Mouse (Mus musculus): ENCODE data around the gene Fbxo40. TPM values are rescaled to one million over a fixed set of nuclear protein-coding genes. Genes with fewer than 3 reads are reported as not detected.

Gene Fbxo40
- total RNA-seq, 2 experiments from 2014 or later: 0.73 TPM; not detected in 1

GRCm38 (mm10) chr16:36947646-36948197, 42.5 kb downstream of the Fbxo40 start:
- no peak for DNase-seq (ENCODE audit: low spot score in 2 of 2)

- no peak for DNase-seq (ENCODE audit: low spot score in 2 of 2)
Observed at GRCm38 (mm10) chr16:36946459-36947159, 43.7 kb downstream of the Fbxo40 start.

GRCm38 (mm10) chr16:36944895-36945424, 45.3 kb downstream of the Fbxo40 start:
- DNase-seq (ENCODE audit: low spot score in 2 of 2): no peak

GRCm38 (mm10) chr16:36943591-36943990, 46.7 kb downstream of the Fbxo40 start:
- DNase-seq (ENCODE audit: low spot score in 2 of 2): no peak

GRCm38 (mm10) chr16:36941895-36942294, 48.4 kb downstream of the Fbxo40 start:
- DNase-seq (ENCODE audit: low spot score in 2 of 2): no peak

- DNase-seq (ENCODE audit: low spot score in 2 of 2): no peak
Observed at GRCm38 (mm10) chr16:36941137-36941727, 49.0 kb downstream of the Fbxo40 start.

- DNase-seq (ENCODE audit: low spot score in 2 of 2): no peak
Observed at GRCm38 (mm10) chr16:36935814-36936213, 54.5 kb downstream of the Fbxo40 start.

GRCm38 (mm10) chr16:36934841-36935620, 55.2 kb downstream of the Fbxo40 start, which contains the start of gene Hcls1:
Gene Hcls1 (plus strand): TSS chr16:36934983.
- DNase-seq (ENCODE audit: low spot score in 2 of 2): no peak

GRCm38 (mm10) chr16:36934131-36934840, 56.0 kb downstream of the Fbxo40 start:
- DNase-seq (ENCODE audit: low spot score in 2 of 2): no peak

- no peak for DNase-seq (ENCODE audit: low spot score in 2 of 2)
Observed at GRCm38 (mm10) chr16:36932546-36932945, 57.7 kb downstream of the Fbxo40 start.

- no peak for DNase-seq (ENCODE audit: low spot score in 2 of 2)
Observed at GRCm38 (mm10) chr16:36931976-36932375, 58.3 kb downstream of the Fbxo40 start.

- no peak for DNase-seq (ENCODE audit: low spot score in 2 of 2)
Observed at GRCm38 (mm10) chr16:36931381-36931780, 58.9 kb downstream of the Fbxo40 start.

- no peak for DNase-seq (ENCODE audit: low spot score in 2 of 2)
Observed at GRCm38 (mm10) chr16:36930231-36931136, 59.8 kb downstream of the Fbxo40 start.

GRCm38 (mm10) chr16:36929216-36929615, 61.1 kb downstream of the Fbxo40 start:
- DNase-seq (ENCODE audit: low spot score in 2 of 2): no peak

- no peak for DNase-seq (ENCODE audit: low spot score in 2 of 2)
Observed at GRCm38 (mm10) chr16:36928106-36928500, 62.2 kb downstream of the Fbxo40 start.

GRCm38 (mm10) chr16:36927495-36928105, 62.7 kb downstream of the Fbxo40 start:
- no peak for DNase-seq (ENCODE audit: low spot score in 2 of 2)

GRCm38 (mm10) chr16:36926514-36927447, 63.5 kb downstream of the Fbxo40 start:
- no peak for DNase-seq (ENCODE audit: low spot score in 2 of 2)

GRCm38 (mm10) chr16:36925797-36926196, 64.5 kb downstream of the Fbxo40 start:
- DNase-seq (ENCODE audit: low spot score in 2 of 2): peak in 1 of 2 experiments; percentile 31
